Comparison of ENCODE assay signal across 14 mouse cellular contexts in genomic region chr5:126238071-126238470, GRCm38 (mm10).
DNase-seq lines count a peak whose midpoint lies in the region; ATAC-seq and TF ChIP-seq lines count a peak whose summit lies in the region.
"Had no signal": no experiment of that assay in that cellular context is flagged by ENCODE, and none has a peak within 500 bp of the region (broad histone marks: within the 10 kb centered on the region; RNA-seq: fewer than 3 reads in every experiment).

No protein-coding gene starts in this region.

- H3K36me3 ChIP-seq in hindbrain, postnatal 0 days (ENCODE audit: insufficient read depth, low read length) = no peaks in the 10 kb centered on the region
- no peaks in the 10 kb centered on the region for H3K36me3 ChIP-seq in hindbrain, embryonic 10.5 days
- H3K36me3 ChIP-seq in heart, embryonic 12.5 days = no peaks in the 10 kb centered on the region
- H3K36me3 ChIP-seq: embryonic facial prominence, embryonic 15.5 days; hindbrain, embryonic 12.5 days; liver, embryonic 13.5 days had no signal

- 30% methylated on average over 3 of the region's 3 CpGs for WGBS in hindbrain, postnatal 0 days
- WGBS in hindbrain, embryonic 10.5 days = 70% methylated on average over 3 of the region's 3 CpGs
- 59% methylated on average over 3 of the region's 3 CpGs for WGBS in heart, embryonic 12.5 days

- no peak overlapping the region for H3K27ac ChIP-seq in hindbrain, postnatal 0 days
- H3K27ac ChIP-seq in hindbrain, embryonic 10.5 days = no peak overlapping the region
- H3K27ac ChIP-seq in heart, embryonic 12.5 days (ENCODE audit: poor library complexity, severe bottlenecking) = no peak overlapping the region
- H3K27ac ChIP-seq: embryonic facial prominence, embryonic 15.5 days; hindbrain, embryonic 12.5 days; liver, embryonic 13.5 days had no signal

- no peak overlapping the region for H3K9ac ChIP-seq in hindbrain, postnatal 0 days (replicated peaks; ENCODE audit: low read length)
- no peak overlapping the region for H3K9ac ChIP-seq in heart, embryonic 12.5 days
- H3K9ac ChIP-seq: embryonic facial prominence, embryonic 15.5 days; hindbrain, embryonic 12.5 days; liver, embryonic 13.5 days had no signal

- H3K27me3 ChIP-seq in hindbrain, postnatal 0 days (ENCODE audit: insufficient read depth, low read length) = no peaks in the 10 kb centered on the region
- no peaks in the 10 kb centered on the region for H3K27me3 ChIP-seq in hindbrain, embryonic 10.5 days (ENCODE audit: insufficient read depth, poor library complexity, severe bottlenecking)
- H3K27me3 ChIP-seq in heart, embryonic 12.5 days (replicated peaks) = no peaks in the 10 kb centered on the region
- H3K27me3 ChIP-seq: embryonic facial prominence, embryonic 15.5 days; hindbrain, embryonic 12.5 days; liver, embryonic 13.5 days had no signal

- no peaks in the 10 kb centered on the region for H3K9me3 ChIP-seq in hindbrain, postnatal 0 days (ENCODE audit: low read length)
- H3K9me3 ChIP-seq in hindbrain, embryonic 10.5 days = no peaks in the 10 kb centered on the region
- H3K9me3 ChIP-seq in heart, embryonic 12.5 days (replicated peaks) = no peaks in the 10 kb centered on the region
- H3K9me3 ChIP-seq: embryonic facial prominence, embryonic 15.5 days; hindbrain, embryonic 12.5 days had no signal

- H3K4me1 ChIP-seq in hindbrain, postnatal 0 days (ENCODE audit: insufficient read depth, low read length) = no peaks in the 10 kb centered on the region
- H3K4me1 ChIP-seq in hindbrain, embryonic 10.5 days (replicated peaks) = no peaks in the 10 kb centered on the region
- H3K4me1 ChIP-seq in heart, embryonic 12.5 days (replicated peaks) = no peaks in the 10 kb centered on the region
- H3K4me1 ChIP-seq: embryonic facial prominence, embryonic 15.5 days; hindbrain, embryonic 12.5 days; liver, embryonic 13.5 days had no signal

- peak; percentile 14 for DNase-seq in adrenal gland, postnatal 25 days
- no peak for DNase-seq in adrenal gland, postnatal 10 days
- peak; percentile 42 for DNase-seq in hindbrain, postnatal 0 days (ENCODE audit: low spot score)
- no peak for DNase-seq in hindbrain, embryonic 10.5 days (ENCODE audit: low spot score)
- peak; percentile 76 for DNase-seq in layer of hippocampus, adult 9-11 months
- peak; percentile 18 for DNase-seq in right cerebral cortex, postnatal 14 days
- no peak for DNase-seq in natural killer cell, adult 2 months (ENCODE audit: low spot score in 2 of 2)
- DNase-seq: kidney, adult 11 months; liver, embryonic 13.5 days; thymus, postnatal 25 days had no signal

- no peak for ATAC-seq in hindbrain, postnatal 0 days
- ATAC-seq in heart, embryonic 12.5 days (ENCODE audit: insufficient number of reproducible peaks, low FRiP score) = no peak

- no peak for TF ChIP-seq CTCF in hindbrain, postnatal 0 days (IDR thresholded peaks at IDR 0.05; ENCODE audit: low read depth)

- H3K4me2 ChIP-seq in hindbrain, postnatal 0 days (ENCODE audit: low read depth, low read length) = no peak overlapping the region
- H3K4me2 ChIP-seq in heart, embryonic 12.5 days = no peak overlapping the region
- H3K4me2 ChIP-seq: embryonic facial prominence, embryonic 15.5 days; heart, embryonic 11.5 days; hindbrain, embryonic 12.5 days; liver, embryonic 13.5 days had no signal

- H3K4me3 ChIP-seq in hindbrain, postnatal 0 days (ENCODE audit: low read length) = no peak overlapping the region
- H3K4me3 ChIP-seq in hindbrain, embryonic 10.5 days = no peak overlapping the region
- H3K4me3 ChIP-seq in heart, embryonic 12.5 days = no peak overlapping the region
- H3K4me3 ChIP-seq: embryonic facial prominence, embryonic 15.5 days; hindbrain, embryonic 12.5 days; liver, embryonic 13.5 days had no signal

Comparison
In these comparisons a context has a peak if more than half of its experiments do, and no peak if none do; other contexts are left out.
1. DNase-seq: peak in adrenal gland, postnatal 25 days (single experiment), hindbrain, postnatal 0 days (single experiment), layer of hippocampus, adult 9-11 months (single experiment) and right cerebral cortex, postnatal 14 days (single experiment); none in adrenal gland, postnatal 10 days (single experiment), hindbrain, embryonic 10.5 days (single experiment) and natural killer cell, adult 2 months (0 of 2).